Mouse (Mus musculus) brain, embryonic 14.5 days (tissue): ENCODE data around the gene Prickle4. TPM values are rescaled to one million over a fixed set of nuclear protein-coding genes. Genes with fewer than 3 reads are reported as not detected.

Experiments
- DNase-seq: peaks from one replicate; pipeline ENCODE4 v3.0.0-alpha.2; 2011; ENCODE audit warnings: low read depth
- CTCF ChIP-seq: fragments of 200-500 bp; IDR thresholded peaks from 2 replicates; pipeline ENCODE4 v1.5.1; 2012; ENCODE audit warnings: inconsistent platforms, mild to moderate bottlenecking, moderate library complexity, borderline replicate concordance; ENCODE audit not compliant: insufficient read depth, insufficient read length; ENCODE audit errors: extremely low read depth
- POLR2A ChIP-seq: fragments of 200-500 bp; IDR thresholded peaks from 2 replicates; pipeline ENCODE4 v1.6.1; 2012; ENCODE audit warnings: mild to moderate bottlenecking, inconsistent platforms, borderline replicate concordance; ENCODE audit not compliant: poor library complexity, insufficient read depth, insufficient read length, severe bottlenecking; ENCODE audit errors: extremely low read depth
- polyA plus RNA-seq: library from polyadenylated mRNA; depleted of rRNA; stranded (reverse); fragments of >200 nt; gene quantifications from 2 replicates; pipeline ENCODE4 v1.2.3, GENCODE M21; 2012; rRNA removed

The Prickle4 gene
- 0.52 and 1.0 TPM in 2 replicates for polyA plus RNA-seq

- peak; percentile 54; the same call in 1 of the 2 replicates for TF ChIP-seq POLR2A
- peak; percentile 80 for TF ChIP-seq CTCF
- DNase-seq = peak; percentile 97
Observed at GRCm38 (mm10) chr17:47694503-47695336, at the start of gene Prickle4. Gene Prickle4 (minus strand): TSS chr17:47694736.

- no peak for DNase-seq
- TF ChIP-seq CTCF = no peak
- no peak for TF ChIP-seq POLR2A
Observed at GRCm38 (mm10) chr17:47744086-47744485, 49.5 kb upstream of the Prickle4 start.

GRCm38 (mm10) chr17:47742991-47743734 lies 48.6 kb upstream of the Prickle4 start:
- no peak for DNase-seq
- TF ChIP-seq POLR2A = no peak
- peak; percentile 44; the same call in 1 of the 2 replicates for TF ChIP-seq CTCF

GRCm38 (mm10) chr17:47740186-47740585 lies 45.6 kb upstream of the Prickle4 start:
- TF ChIP-seq POLR2A (no peak), CTCF (no peak)
- DNase-seq = no peak

- TF ChIP-seq POLR2A (no peak), CTCF (no peak)
- DNase-seq = peak; percentile 44
Observed at GRCm38 (mm10) chr17:47738879-47739798, 44.6 kb upstream of the Prickle4 start.

GRCm38 (mm10) chr17:47738066-47738878 lies 43.7 kb upstream of the Prickle4 start:
- DNase-seq = peak; percentile 29

GRCm38 (mm10) chr17:47737271-47738065 lies 42.9 kb upstream of the Prickle4 start:
- peak; percentile 63 for DNase-seq
- TF ChIP-seq CTCF = no peak
- no peak for TF ChIP-seq POLR2A

More at GRCm38 (mm10) chr17:47738066-47738878, 43.7 kb upstream of the Prickle4 start:
- TF ChIP-seq POLR2A = no peak
- no peak for TF ChIP-seq CTCF

GRCm38 (mm10) chr17:47736856-47737255 lies 42.3 kb upstream of the Prickle4 start, which contains the start of gene Tfeb:
Gene Tfeb (plus strand): TSS chr17:47737030.
- TF ChIP-seq CTCF (peak; percentile 93), POLR2A (no peak)

GRCm38 (mm10) chr17:47735553-47736100 lies 41.1 kb upstream of the Prickle4 start:
- DNase-seq = no peak
- TF ChIP-seq CTCF (no peak), POLR2A (no peak)

More at GRCm38 (mm10) chr17:47736856-47737255, 42.3 kb upstream of the Prickle4 start, which contains the start of gene Tfeb:
- peak; percentile 96 for DNase-seq
